Mouse (Mus musculus): ENCODE measurements at regions not wholly inside any gene's neighbourhood (a gene's known extent, or its start where the extent isn't known, plus 50 kb on each side); places are given as distances from the start of the nearest gene placed in this dataset.

DNA sequence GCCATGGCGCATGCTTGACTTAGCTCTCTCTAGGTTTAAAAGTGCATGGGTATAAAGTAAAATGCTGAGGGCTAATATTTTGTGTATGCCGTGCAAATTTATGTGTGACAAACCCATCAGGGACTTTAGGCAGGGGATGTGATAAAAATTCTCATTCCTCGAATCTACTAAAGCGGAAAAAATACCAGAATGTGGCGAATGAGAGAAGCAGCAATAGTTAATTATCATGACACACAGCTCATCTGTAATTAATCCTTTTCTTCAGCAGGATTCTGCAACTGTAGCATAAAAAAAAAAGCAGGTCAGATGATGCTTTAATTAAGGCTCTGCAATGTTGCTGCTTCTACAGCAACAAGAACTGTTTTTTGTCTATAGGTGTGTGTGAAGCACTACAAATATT, 286.6 kb upstream of the Prkd1 start:
- DNase-seq (ENCODE audit: low read depth): no peak

DNA sequence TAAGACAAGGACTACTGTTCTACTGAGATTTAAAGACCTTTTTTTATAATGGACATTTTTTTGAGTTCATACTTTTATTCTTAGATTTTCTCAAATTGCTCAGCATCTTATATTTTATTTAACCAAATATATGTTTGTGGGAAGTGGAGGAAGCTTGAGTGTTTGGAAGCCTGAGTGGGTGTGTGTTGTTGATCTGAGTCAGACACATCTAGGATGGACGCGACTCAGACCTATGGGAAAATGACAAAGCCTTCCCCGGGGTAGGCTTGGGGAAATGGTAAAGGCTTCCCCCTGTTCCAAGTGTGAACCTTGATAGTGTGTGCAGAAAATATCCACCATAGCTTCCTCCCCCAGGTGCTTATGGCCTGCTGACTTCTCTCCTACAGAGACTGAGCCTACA, 283.6 kb upstream of the Prkd1 start:
- DNase-seq (ENCODE audit: low read depth): no peak

- no peak for DNase-seq (ENCODE audit: low read depth)
These were observed 280.7 kb upstream of the Prkd1 start for GRCm38 (mm10) chr12:50929641-50930040.

- DNase-seq (ENCODE audit: low read depth): no peak
These were observed 277.3 kb upstream of the Prkd1 start for GRCm38 (mm10) chr12:50926234-50926633.

DNA sequence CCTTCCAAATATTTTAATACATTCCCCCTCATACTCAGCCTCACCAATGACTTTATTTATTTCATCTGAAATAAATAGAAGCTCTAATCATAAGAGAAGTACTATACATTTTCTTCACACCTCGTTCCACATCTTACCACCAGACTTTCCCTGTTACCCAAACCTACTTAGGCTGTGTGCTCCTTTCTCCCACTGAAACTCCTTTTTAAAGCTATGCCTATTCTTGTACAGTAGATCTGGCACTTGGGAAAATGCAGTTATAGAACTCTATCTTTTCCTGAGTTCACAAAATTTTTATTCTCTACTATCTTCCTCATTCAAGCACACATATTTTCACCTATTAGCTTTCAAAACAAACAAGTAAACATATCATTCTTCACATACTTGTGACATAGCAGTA, 272.8 kb upstream of the Prkd1 start:
- no peak for DNase-seq (ENCODE audit: low read depth)

GRCm38 (mm10) chr12:50899609-50900447, 250.9 kb upstream of the Prkd1 start:
- DNase-seq (ENCODE audit: low read depth): no peak

GRCm38 (mm10) chr12:50897606-50898166, 248.8 kb upstream of the Prkd1 start:
- DNase-seq (ENCODE audit: low read depth): no peak

DNA sequence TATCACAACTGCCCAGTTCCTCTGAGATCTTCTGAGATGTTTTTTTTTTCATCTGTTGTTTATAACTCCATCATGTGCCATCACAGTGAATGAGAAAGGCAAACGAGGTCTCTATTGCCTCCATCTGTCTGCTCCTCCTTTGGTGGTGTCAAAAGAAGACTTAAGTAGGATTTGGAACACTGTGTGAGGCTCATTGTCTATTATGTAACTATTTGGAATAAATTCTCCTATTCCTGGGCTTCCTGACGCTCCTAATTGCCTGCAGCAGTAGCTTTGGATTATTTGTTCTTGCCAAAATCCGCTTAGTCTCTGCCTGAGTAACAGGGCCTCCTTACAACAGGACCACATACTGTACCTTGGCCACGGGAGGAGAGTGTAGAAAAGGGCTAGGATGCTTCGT, 244.7 kb upstream of the Prkd1 start:
- DNase-seq (ENCODE audit: low read depth): no peak

GRCm38 (mm10) chr12:50875796-50876195, 226.9 kb upstream of the Prkd1 start:
- no peak for DNase-seq (ENCODE audit: low read depth)

DNA sequence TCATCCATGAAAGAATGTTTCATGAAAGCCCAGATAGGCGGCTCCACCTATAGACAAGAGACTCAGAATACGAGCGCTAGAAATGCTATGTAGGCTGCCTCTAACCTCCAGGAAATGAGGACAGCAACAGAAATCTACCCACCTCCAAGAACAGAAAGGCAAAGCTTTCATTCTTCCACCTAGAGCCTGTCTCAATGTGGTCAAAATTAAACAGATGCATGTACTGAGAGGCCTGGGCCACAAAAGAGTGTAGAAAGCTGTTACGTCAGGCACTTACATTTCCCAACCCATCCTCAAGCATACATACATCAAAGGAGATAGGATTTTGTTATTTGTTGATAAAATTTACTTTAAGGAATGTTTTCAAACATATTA, 225.1 kb upstream of the Prkd1 start:
- no peak for DNase-seq (ENCODE audit: low read depth)

DNA sequence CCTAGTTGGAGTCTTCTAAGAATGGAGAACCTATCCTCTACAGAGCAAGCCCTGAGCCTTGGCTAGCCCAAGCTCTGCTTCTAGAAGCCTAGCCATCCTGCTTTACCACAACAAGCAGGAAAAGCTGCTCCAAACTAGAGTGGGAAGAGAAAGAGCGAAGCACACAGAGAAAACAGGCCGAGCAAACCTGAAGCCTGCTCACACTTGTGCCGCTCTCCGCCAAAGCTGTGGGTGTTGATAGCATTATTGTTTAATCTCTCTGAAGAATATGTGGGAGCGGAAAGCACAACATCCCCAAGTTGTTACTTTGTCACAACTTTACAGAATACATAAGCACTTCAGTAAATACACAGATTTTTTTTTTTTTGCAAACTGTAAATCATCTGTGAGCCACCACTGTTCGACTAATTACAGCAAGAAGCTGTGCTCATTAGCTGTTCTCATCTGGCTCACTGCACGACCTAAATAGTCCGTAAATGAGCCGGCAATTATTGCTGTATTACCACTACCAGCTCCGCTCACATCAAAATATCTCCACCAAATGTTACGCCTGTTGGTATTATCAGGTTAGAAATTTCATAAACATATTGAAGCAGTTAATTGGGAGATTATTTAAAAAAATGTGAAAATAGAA, 224.6 kb upstream of the Prkd1 start:
- DNase-seq (ENCODE audit: low read depth): no peak

DNA sequence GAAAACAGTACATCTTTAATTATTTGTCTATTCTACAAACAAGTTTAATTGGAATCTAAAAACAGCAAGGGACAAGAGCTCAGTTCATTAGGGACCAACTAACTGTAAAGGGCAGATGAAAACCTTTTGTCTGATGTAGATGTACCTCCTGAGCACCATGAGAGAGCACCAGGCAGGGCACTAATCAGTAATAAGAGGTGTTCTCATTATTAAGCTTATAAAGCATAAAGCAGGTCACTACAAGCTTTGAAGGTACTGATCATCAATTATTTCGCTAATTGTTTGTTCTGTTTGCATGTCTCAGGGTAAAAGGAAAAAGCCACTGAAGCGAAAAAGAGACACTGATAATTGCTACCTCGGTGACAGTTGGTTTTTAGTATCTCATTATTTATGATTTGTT, 202.7 kb upstream of the Prkd1 start:
- DNase-seq (ENCODE audit: low read depth): no peak

- DNase-seq (ENCODE audit: low read depth): no peak
These were observed 199.1 kb upstream of the Prkd1 start for GRCm38 (mm10) chr12:50847976-50848375.

DNA sequence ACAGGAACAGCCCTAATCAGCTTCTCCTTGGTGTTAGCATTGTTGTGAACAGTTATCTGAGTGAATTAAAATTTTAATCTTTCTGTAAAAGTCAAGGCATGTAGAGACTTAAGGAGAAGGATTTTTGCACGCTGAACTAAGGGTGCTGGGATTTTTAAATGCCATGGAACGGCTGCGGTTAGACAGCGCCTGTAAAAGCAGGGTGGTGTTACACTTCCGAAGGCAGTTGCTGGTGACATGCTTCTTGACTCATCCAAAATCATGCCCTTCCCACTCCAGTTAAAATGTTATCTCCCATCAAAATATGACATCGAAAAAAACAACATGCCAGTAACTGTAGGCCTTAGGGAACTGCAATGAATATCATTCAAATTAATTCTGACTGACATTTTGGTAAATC, 193.8 kb upstream of the Prkd1 start:
- no peak for DNase-seq (ENCODE audit: low read depth)

DNA sequence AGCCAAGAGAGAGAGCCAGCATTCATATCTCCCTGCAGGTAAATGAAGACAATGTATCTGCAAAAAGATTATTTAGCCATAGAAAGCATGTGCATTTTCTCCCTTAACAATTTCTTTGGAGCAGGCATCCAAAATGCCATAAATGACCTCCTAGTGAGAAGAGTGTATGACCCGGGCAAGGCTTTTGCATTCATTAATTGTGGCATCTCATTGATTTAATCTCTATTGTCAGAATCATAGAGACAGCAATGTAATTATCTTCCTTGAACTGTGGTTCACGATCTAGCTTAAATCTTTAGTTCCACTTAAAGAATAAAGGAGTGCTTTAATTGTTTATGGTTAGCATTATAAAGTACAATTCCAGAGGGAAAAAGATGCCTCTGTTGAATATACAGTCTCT, 190.5 kb upstream of the Prkd1 start:
- no peak for DNase-seq (ENCODE audit: low read depth)

GRCm38 (mm10) chr12:50808731-50809281, 159.9 kb upstream of the Prkd1 start:
- no peak for DNase-seq (ENCODE audit: low read depth)

DNA sequence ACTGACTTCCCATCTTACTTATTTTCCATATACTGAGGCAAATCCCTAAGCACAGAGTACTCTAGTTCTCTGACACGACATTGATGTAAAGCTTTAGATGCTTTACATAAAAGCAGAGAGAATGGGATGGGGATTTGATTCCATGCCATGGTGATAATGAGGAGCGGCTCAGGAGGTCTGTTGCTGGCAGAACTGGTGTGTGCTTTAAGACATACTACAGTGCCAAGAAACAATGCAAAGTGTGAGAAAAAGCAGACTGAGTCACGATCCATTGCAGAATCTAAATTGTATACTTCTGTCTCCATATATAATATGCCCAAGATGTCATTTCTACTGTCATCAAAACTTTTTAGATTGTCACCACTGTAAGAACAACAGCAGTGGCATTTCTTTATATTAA, 155.5 kb upstream of the Prkd1 start:
- no peak for DNase-seq (ENCODE audit: low read depth)

GRCm38 (mm10) chr12:50765156-50765940, 116.5 kb upstream of the Prkd1 start:
- peak; percentile 57 for DNase-seq (ENCODE audit: low read depth)

GRCm38 (mm10) chr12:50764457-50764856, 115.6 kb upstream of the Prkd1 start:
- DNase-seq (ENCODE audit: low read depth): no peak

GRCm38 (mm10) chr12:50734135-50734534, 85.2 kb upstream of the Prkd1 start:
- DNase-seq (ENCODE audit: low read depth): no peak

- DNase-seq (ENCODE audit: low read depth): no peak
These were observed 63.7 kb upstream of the Prkd1 start for GRCm38 (mm10) chr12:50712615-50713014.

All from NIH3T3 (cell line).